Mouse (Mus musculus) kidney, postnatal 4 days (tissue): ENCODE results near the gene Zcchc7.

ENCODE experiments used
- DNase-seq, 2 experiments: peaks; one replicate each; pipeline ENCODE4 v3.0.0; 2021; ENCODE audit warnings: mixed read lengths in 2 of 2

Gene Zcchc7

DNA sequence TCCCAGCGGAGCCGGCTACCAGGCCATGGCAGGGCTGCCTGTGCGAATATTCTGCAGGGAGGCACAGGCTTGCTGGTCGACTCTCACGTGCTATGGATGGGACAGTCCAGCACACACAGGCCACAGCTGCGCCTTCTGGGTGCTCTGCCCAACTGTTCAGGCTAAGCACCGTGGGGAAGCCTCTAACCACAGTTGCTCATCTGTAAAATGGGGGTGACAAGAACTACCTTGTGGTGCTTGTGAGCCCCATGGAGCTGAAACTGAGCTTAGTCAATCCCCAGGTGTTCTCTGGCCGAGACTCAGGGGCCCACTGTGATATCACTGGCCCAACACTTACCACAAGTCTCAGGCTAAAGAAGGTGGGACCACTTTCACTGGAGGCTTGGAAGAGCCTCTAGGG, 211.7 kb downstream of the Zcchc7 start:
- DNase-seq: no peak

DNA sequence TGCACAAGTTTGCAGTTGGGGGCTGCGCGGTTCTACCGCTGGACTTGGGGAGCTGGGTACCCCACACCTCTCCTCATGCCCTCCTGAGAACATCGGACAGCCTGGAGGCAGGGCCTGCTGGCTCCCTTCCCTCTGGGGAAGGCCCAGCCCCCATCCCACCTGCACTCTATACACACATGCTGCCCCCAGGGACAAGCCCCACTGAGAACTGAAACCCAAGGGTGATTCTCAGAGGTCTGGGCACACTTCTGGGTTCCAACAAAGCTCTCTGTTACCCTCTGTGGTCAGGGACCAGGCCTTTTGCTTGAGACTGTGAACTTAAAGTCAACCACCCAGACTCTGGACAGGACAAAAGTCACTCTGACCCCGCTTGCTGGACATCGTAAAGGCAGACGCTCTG, 214.4 kb downstream of the Zcchc7 start:
- DNase-seq: no peak

DNA sequence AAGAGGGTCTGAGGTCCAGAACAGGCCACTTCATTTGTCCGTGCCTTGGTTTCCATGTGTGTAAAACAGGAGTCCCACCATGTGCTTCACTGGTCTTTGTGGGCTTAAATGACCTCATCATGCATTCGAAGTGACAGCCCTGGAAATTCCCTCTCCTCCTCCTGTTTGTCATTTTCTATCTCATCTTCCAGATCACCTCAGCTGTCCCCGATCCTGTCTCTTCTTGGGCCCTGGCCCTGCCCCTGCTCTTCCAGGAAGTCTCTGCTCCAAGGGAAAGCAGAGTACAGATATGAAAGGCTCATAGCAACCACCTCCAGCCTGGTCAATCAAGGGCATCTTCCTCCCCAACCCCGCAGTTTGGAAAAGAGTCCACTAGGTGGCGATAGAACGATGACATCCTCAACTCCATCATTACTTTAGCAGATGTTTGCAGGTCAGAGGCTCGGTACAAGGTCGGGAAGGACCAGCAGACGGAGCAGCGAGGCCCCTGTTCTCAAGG, 215.0 kb downstream of the Zcchc7 start:
- peak; percentile 68 to 75 for DNase-seq

DNA sequence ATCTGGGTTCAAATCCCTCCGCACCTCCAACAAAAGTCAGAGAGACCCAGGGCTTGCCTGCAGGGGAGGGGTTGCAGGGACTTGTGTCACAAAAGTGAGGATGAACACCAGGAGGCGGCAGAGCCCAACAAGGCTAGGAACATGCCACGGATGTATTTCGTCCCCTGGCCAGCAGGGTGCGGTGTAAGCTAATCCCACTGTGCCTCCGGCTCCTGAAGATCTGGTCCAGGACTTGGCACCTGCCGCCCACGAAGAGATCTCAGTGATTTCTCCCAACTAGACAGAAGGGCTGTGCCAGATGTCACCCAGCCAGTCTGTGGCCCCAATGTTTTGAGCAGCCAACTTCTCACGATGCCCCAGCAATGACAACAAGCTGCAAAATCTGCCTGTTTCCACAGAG, 217.8 kb downstream of the Zcchc7 start:
- DNase-seq: peak; percentile 94 to 95

DNA sequence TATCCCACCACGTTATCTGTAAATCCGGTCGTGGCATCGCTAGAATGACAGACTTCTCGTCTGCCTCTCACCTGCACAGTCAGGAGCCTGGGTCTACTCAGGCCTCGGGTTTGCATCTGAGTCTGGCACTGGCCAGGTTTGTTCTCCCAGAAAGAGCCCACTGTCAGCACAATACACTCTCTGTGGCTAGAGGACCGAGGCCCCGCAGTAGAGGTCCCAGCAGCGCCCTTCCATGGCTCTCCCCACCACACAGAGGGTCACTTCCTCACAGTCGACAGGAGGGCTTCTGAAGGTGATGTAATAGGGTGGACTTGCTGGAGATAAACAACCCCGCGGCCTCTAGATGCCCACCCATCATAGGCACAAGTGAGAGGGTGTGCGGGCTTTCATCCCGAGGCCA, 218.2 kb downstream of the Zcchc7 start:
- DNase-seq: no peak

DNA sequence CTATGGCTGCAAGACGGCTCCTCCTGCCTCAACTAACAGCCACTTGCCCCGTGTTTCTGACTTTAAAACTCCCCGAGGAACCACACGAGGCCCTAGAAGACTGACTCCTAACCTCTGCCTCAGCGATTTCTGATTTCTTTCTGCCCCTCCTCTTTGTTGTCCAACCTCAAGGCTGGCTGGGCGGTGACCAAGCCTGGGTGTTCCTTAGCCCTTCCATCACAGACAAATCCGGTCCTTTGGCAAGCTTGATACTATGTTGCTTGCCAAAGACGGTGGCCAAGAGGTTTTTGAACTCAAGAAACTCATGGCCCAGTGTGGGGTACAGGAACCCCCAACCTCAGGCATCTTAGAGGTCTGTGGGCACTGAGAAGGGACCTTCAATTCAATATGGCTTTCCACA, 218.7 kb downstream of the Zcchc7 start:
- no peak for DNase-seq

DNA sequence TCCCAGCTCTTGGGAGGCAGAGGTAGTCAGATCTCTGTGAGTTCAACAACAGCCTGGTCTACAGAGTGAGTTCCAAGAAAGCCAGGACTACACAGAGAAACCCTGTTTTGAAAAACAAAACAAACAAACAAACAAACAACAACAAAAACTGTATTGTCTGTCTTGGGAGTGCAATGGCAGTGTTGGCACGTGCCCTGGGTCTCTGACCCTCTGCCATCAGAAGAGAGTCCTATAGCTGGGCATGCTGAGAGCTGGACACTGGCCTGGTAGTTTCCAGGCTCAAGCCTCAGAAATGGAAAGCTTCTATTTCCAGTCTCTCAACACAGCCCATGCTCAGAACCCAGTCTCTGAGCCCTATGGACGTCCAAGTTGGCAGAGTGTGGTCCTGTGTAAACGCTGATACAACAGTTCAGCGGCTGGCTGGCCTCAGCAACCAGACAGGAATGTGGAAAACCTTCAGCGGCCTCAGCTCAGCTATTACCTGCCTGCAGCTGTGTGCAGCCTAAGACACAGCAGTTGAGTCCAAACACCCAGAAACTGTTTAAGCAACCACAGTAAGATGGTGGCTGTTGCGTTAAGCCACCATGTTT, 220.4 kb downstream of the Zcchc7 start:
- DNase-seq: no peak

DNA sequence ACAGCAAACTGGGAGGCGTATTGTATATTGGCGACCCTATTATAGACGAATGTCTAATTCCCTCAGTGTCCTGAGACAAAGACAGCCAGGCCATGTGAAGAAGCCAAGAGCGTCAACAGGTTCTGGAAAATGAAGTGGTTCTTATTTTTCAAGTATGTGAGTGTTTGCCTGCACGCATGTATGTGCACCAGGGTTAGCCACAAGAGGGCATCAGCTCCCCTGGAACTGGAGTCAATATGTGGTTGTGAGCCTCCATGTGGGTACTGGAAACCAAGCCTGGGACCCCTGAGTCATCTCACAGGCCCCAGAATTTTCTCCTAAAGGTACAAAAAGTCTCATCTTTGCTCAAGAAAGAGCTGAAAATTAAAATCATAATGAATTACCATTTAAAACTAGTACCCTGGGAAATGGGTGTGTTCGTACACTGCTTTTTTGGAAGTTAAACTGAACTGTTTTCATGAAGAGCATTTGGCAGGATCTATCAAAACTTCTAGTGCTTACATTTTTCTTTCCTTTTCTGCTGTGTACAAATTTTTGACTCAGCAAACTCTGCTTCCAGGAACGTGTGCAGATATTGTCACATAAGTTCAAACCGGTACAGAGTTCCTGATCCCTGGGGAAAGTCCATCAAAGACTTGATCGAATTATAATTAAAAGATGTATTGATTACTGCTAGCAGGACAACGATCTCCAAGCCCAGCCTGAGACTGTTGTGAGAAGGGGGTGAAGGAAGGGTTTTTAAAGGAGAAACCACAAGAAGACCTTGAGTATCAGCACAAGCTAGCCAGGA, 221.4 kb downstream of the Zcchc7 start:
- DNase-seq: no peak

DNA sequence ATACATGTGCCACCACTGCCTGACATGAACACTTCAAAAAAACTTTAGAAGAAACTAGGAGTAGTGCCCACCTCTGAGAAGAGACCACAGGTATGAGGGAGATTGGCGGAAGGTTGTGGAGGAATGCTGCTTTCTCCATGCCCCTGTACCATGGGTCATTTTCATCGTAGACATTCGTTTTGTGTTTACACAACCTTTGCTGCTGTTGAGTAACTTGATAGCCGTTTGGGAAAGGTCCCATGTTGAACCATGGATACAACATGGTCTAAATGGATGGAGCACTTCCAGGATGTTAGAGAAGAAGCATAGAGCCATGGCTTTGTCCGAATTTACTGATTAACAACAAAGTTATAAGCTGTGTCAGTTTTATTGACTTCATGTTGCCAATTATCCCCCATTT, 222.5 kb downstream of the Zcchc7 start:
- no peak for DNase-seq

DNA sequence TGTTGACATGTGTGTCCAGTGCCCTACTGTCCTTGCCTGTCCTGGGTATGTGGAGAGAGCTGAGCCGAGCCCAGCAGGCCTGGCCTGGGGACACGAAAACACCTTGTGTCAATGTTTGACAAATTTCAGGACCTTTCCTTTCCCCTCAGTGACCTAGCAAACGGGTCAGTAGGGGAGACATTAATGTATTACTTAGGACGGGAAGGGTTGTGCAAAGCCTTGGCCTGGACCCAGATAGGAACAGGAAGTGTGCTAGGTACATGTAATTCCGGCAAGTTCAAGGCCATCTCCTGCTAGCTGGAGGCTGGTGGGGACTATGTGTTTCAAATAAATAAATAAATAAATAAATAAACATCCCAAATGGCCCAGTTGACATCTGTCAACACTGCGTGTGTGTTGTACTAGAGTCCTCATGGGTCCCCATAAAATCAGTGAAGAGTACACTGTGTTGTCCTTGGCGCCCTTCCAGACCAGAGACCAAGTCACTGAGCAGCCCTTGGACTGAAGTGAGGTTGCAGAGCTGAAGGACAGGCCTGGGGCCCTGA, 224.2 kb downstream of the Zcchc7 start:
- peak; percentile 50 to 61 for DNase-seq

DNA sequence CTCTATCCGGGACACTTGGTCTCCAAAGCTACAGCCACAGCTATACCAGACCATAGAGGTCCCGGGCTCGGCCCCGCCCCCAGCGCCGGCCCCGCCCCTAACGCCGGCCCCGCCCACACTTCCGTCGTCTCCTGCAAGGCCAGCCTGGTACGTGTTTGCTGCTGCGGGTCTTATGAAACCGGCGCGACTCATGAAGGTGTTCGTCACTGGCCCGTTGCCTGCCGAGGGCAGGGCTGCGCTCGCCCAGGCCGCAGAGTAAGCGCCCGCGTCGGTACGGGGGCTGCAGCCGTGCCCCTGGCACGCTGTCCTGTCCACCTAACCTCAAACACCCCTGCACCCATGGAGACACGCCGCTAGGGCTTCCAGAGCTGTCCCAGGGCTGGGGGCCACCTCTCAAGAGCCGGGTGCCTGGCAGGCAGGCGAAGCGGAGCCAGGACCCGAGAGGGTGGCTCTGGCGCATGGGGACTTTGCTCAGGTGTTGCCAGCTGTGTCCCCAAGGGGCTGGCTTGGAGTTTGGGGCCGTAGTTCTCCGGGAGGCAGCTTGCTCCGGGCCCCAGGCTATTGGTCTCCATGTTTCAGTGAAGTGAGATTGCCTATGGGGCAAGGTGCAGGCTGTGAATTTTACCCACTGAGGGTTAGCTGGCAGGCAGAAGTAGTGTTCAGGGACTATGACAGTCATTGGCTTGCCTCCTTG, 225.8 kb downstream of the Zcchc7 start, which contains the start of gene Grhpr:
Gene Grhpr, plus strand, starts transcription at position 116 of the 694 bp plus-strand sequence.
- DNase-seq: peak; percentile 93 to 95
